Mouse (Mus musculus) myocyte (in vitro differentiated cells): Measurements from ENCODE around the gene Stx4a.

Experiments
- CEBPB ChIP-seq: IDR thresholded peaks from 2 replicates; pipeline ENCODE4 v1.6.1; 2011; ENCODE audit warnings: mild to moderate bottlenecking, moderate library complexity; ENCODE audit not compliant: poor library complexity, insufficient read depth, severe bottlenecking
- E2F4 ChIP-seq: IDR thresholded peaks from one replicate; pipeline ENCODE4 v1.6.1; 2011; ENCODE audit warnings: mild to moderate bottlenecking, control low read depth, moderate library complexity; ENCODE audit not compliant: insufficient read depth
- MAX ChIP-seq: IDR thresholded peaks from one replicate; pipeline ENCODE4 v1.6.1; 2011; ENCODE audit warnings: low read depth, mild to moderate bottlenecking, control low read depth
- MYOG ChIP-seq, 3 experiments: IDR thresholded peaks; one replicate each; pipeline ENCODE4 v1.6.1; 2011; ENCODE audit warnings: control low read depth in 2 of 3, low read depth in 2 of 3, mild to moderate bottlenecking in 2 of 3; ENCODE audit not compliant: insufficient read length in 2 of 3, control insufficient read depth in 1 of 3, insufficient read depth in 1 of 3
- POLR2A ChIP-seq: IDR thresholded peaks from one replicate; pipeline ENCODE4 v1.6.1; 2011; ENCODE audit warnings: low read depth, mild to moderate bottlenecking, control low read depth, moderate library complexity; ENCODE audit not compliant: insufficient read length
- REST ChIP-seq: IDR thresholded peaks from one replicate; pipeline ENCODE4 v1.6.1; 2011; ENCODE audit warnings: mild to moderate bottlenecking, control low read depth, moderate library complexity; ENCODE audit not compliant: insufficient read depth, insufficient read length
- TCF12 ChIP-seq: IDR thresholded peaks from one replicate; pipeline ENCODE4 v1.6.1; 2011; ENCODE audit warnings: mild to moderate bottlenecking, control low read depth; ENCODE audit not compliant: poor library complexity, insufficient read depth, severe bottlenecking
- TCF3 ChIP-seq: IDR thresholded peaks from one replicate; pipeline ENCODE4 v1.6.1; 2011; ENCODE audit warnings: low read depth, control low read depth; ENCODE audit not compliant: insufficient read length
- USF1 ChIP-seq: IDR thresholded peaks from one replicate; pipeline ENCODE4 v1.6.1; 2011; ENCODE audit warnings: low read depth, mild to moderate bottlenecking, control low read depth, moderate library complexity

DNA sequence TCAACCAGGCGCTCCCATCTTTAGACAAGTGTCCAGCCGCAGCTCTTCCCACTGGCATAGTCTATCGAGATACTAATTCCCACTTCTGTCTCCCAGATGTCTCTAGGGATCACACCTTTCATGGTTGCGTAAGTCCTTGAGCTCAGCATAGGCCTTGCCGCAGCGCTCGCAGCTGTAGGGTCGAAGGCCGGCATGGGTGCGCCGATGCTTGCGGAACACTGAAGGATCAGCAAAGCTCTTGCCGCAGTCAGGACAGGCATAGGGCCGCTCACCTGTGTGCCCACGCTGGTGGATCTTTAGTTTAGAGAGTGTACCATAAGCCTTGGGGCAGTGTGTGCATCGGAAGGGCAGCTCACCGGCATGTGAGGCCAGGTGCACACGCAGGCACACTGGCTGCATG, 43.5 kb downstream of the Stx4a start:
- TF ChIP-seq POLR2A (no peak), CEBPB (no peak), MYOG (IDR thresholded peaks at IDR 0.05; ENCODE audit: control insufficient read depth in 1 of 3, insufficient read depth in 1 of 3, insufficient read length in 2 of 3, low read depth in 2 of 3) (no peak), TCF3 (no peak), MAX (no peak), TCF12 (no peak), REST (no peak), USF1 (no peak), E2F4 (no peak)
